Mouse (Mus musculus): ENCODE results near the gene Rrp9.

GRCm38 (mm10) chr9:106462430-106462800, 13.3 kb upstream of the Rrp9 start:
- TF ChIP-seq CTCF (IDR thresholded peaks at IDR 0.05; ENCODE audit: low read depth), result no peak
- TF ChIP-seq EP300 (optimal IDR thresholded peaks at IDR 0.05), result no peak

Measured in stomach, postnatal 0 days (tissue).